Mouse (Mus musculus) MEL (cell line): Measurements from ENCODE around the gene Farsa. TPM values are rescaled to one million over a fixed set of nuclear protein-coding genes. Genes with fewer than 3 reads are reported as not detected.

Experiments
- DNase-seq: peaks from one replicate; pipeline ENCODE4 v3.0.0; 2011; ENCODE audit warnings: low read depth, low spot score
- H3K27ac ChIP-seq: 2 replicates; pipeline ENCODE4 v1.5.1; 2012; ENCODE audit warnings: low read depth, mild to moderate bottlenecking, control low read depth, low read length, moderate library complexity; ENCODE audit not compliant: control insufficient read depth
- H3K27me3 ChIP-seq, 2 experiments: fragments of 150-350 bp in 1 of 2; sonication (generic) in 1 of 2; 2 replicates each; pipeline ENCODE4 v1.6.1; 2012; ENCODE audit warnings: low read length in 2 of 2, mild to moderate bottlenecking in 2 of 2, improper control_type of control experiment in 1 of 2, moderate library complexity in 1 of 2; ENCODE audit not compliant: insufficient read depth in 2 of 2, control insufficient read depth in 1 of 2
- H3K36me3 ChIP-seq, 2 experiments: 2 replicates each; pipeline ENCODE4 v1.6.1; 2012 to 2014; ENCODE audit warnings: low read length in 2 of 2, improper control_type of control experiment in 1 of 2, inconsistent platforms in 1 of 2, mild to moderate bottlenecking in 1 of 2; ENCODE audit not compliant: insufficient read depth in 2 of 2, control insufficient read depth in 1 of 2
- H3K4me1 ChIP-seq, 2 experiments: fragments of 150-350 bp in 1 of 2; sonication (generic) in 1 of 2; 2 replicates each; pipeline ENCODE4 v1.6.1; 2012; ENCODE audit warnings: low read length in 2 of 2, improper control_type of control experiment in 1 of 2, mild to moderate bottlenecking in 1 of 2; ENCODE audit not compliant: insufficient read depth in 2 of 2, control insufficient read depth in 1 of 2
- H3K4me3 ChIP-seq, 2 experiments: fragments of 150-350 bp in 1 of 2; sonication (generic) in 1 of 2; 2 replicates each; pipeline ENCODE4 v1.5.1; 2012; ENCODE audit warnings: low read depth in 2 of 2, low read length in 2 of 2, mild to moderate bottlenecking in 2 of 2, moderate library complexity in 2 of 2, control low read depth in 1 of 2, improper control_type of control experiment in 1 of 2; ENCODE audit not compliant: control insufficient read depth in 1 of 2, insufficient read depth in 1 of 2
- H3K79me2 ChIP-seq: 2 replicates; pipeline ENCODE4 v1.6.1; 2012; ENCODE audit warnings: mild to moderate bottlenecking, low read length, moderate library complexity; ENCODE audit not compliant: control insufficient read depth, poor library complexity, insufficient read depth
- H3K9ac ChIP-seq: 2 replicates; pipeline ENCODE4 v1.6.1; 2012; ENCODE audit warnings: low read depth, mild to moderate bottlenecking, control low read depth, low read length, moderate library complexity; ENCODE audit not compliant: control insufficient read depth, poor library complexity, severe bottlenecking
- H3K9me3 ChIP-seq: fragments of 150-350 bp; sonication (generic); replicated peaks from 2 replicates; pipeline ENCODE4 v1.6.1; 2012; ENCODE audit warnings: mild to moderate bottlenecking, low read length, improper control_type of control experiment, moderate library complexity; ENCODE audit not compliant: insufficient read depth
- BHLHE40 ChIP-seq: IDR thresholded peaks from 2 replicates; pipeline ENCODE4 v1.6.1; 2012; ENCODE audit warnings: low read depth, mild to moderate bottlenecking, inconsistent platforms, low read length, improper control_type of control experiment, borderline replicate concordance
- CHD1 ChIP-seq: IDR thresholded peaks from 2 replicates; pipeline ENCODE4 v1.6.1; 2012; ENCODE audit warnings: low read depth, mild to moderate bottlenecking, inconsistent platforms, low read length, improper control_type of control experiment
- CTCF ChIP-seq, 3 experiments: IDR thresholded peaks in 2 of 3; conservative IDR thresholded peaks in 1 of 3; 2 replicates each; pipeline ENCODE4 v1.5.1; 2011 to 2012; ENCODE audit warnings: low read length in 3 of 3, low read depth in 2 of 3, mild to moderate bottlenecking in 2 of 3, improper control_type of control experiment in 1 of 3, inconsistent platforms in 1 of 3, mixed read lengths in 1 of 3, moderate library complexity in 1 of 3; ENCODE audit not compliant: control insufficient read depth in 1 of 3, insufficient read depth in 1 of 3, poor library complexity in 1 of 3, severe bottlenecking in 1 of 3
- GABPA ChIP-seq: IDR thresholded peaks from 2 replicates; pipeline ENCODE4 v1.6.1; 2012; ENCODE audit warnings: low read depth, mild to moderate bottlenecking, inconsistent platforms, low read length, improper control_type of control experiment, moderate library complexity
- HCFC1 ChIP-seq: IDR thresholded peaks from 2 replicates; pipeline ENCODE4 v1.6.1; 2012; ENCODE audit warnings: low read depth, mild to moderate bottlenecking, inconsistent platforms, low read length, improper control_type of control experiment, moderate library complexity
- JUND ChIP-seq: IDR thresholded peaks from 2 replicates; pipeline ENCODE4 v1.6.1; 2011; ENCODE audit warnings: low read depth, mild to moderate bottlenecking, improper control_type of control experiment, low read length
- KAT2A ChIP-seq: conservative IDR thresholded peaks from 2 replicates; pipeline ENCODE4 v1.6.1; 2012; ENCODE audit warnings: low read depth, low read length, improper control_type of control experiment, inconsistent platforms
- MAX ChIP-seq: IDR thresholded peaks from 2 replicates; pipeline ENCODE4 v1.6.1; 2011; ENCODE audit warnings: low read length, improper control_type of control experiment
- MAZ ChIP-seq: IDR thresholded peaks from 2 replicates; pipeline ENCODE4 v1.6.1; 2012; ENCODE audit warnings: low read depth, mild to moderate bottlenecking, inconsistent platforms, low read length, improper control_type of control experiment
- MXI1 ChIP-seq: IDR thresholded peaks from 2 replicates; pipeline ENCODE4 v1.6.1; 2011; ENCODE audit warnings: mild to moderate bottlenecking, low read depth, low read length, improper control_type of control experiment
- MYB ChIP-seq: IDR thresholded peaks from 2 replicates; pipeline ENCODE4 v1.6.1; 2011; ENCODE audit warnings: mild to moderate bottlenecking, low read depth, low read length, improper control_type of control experiment
- NELFE ChIP-seq: IDR thresholded peaks from 2 replicates; pipeline ENCODE4 v1.6.1; 2011; ENCODE audit warnings: low read depth, low read length, improper control_type of control experiment
- NRF1 ChIP-seq: IDR thresholded peaks from 2 replicates; pipeline ENCODE4 v1.6.1; 2014; ENCODE audit warnings: low read depth, mild to moderate bottlenecking, inconsistent platforms, low read length, improper control_type of control experiment, moderate library complexity; ENCODE audit not compliant: poor library complexity, insufficient read depth, severe bottlenecking
- POLR2A ChIP-seq, 2 experiments: IDR thresholded peaks; 2 replicates each; pipeline ENCODE4 v1.6.1; 2011 to 2012; ENCODE audit warnings: low read length in 2 of 2, mild to moderate bottlenecking in 2 of 2, control low read depth in 1 of 2, improper control_type of control experiment in 1 of 2, low read depth in 1 of 2, moderate library complexity in 1 of 2; ENCODE audit not compliant: control insufficient read depth in 1 of 2, insufficient read depth in 1 of 2, poor library complexity in 1 of 2
- RCOR1 ChIP-seq: IDR thresholded peaks from 2 replicates; pipeline ENCODE4 v1.6.1; 2012; ENCODE audit warnings: low read depth, mild to moderate bottlenecking, inconsistent platforms, low read length, improper control_type of control experiment
- SIN3A ChIP-seq: IDR thresholded peaks from 2 replicates; pipeline ENCODE4 v1.6.1; 2012; ENCODE audit warnings: low read length, improper control_type of control experiment, inconsistent platforms
- SMC3 ChIP-seq: IDR thresholded peaks from 2 replicates; pipeline ENCODE4 v1.6.1; 2011; ENCODE audit warnings: low read depth, low read length, improper control_type of control experiment
- TAL1 ChIP-seq: IDR thresholded peaks from 2 replicates; pipeline ENCODE4 v1.6.1; 2012; ENCODE audit warnings: mild to moderate bottlenecking, inconsistent platforms, low read length, moderate library complexity, mixed read lengths
- TCF12 ChIP-seq: IDR thresholded peaks from 2 replicates; pipeline ENCODE4 v1.6.1; 2014; ENCODE audit warnings: low read depth, mild to moderate bottlenecking, inconsistent platforms, low read length, improper control_type of control experiment, moderate library complexity
- UBTF ChIP-seq: IDR thresholded peaks from 2 replicates; pipeline ENCODE4 v1.6.1; 2012; ENCODE audit warnings: low read depth, mild to moderate bottlenecking, inconsistent platforms, low read length, improper control_type of control experiment, moderate library complexity, borderline replicate concordance; ENCODE audit not compliant: insufficient read depth
- USF1 ChIP-seq: IDR thresholded peaks from 2 replicates; pipeline ENCODE4 v1.6.1; 2014; ENCODE audit warnings: low read depth, mild to moderate bottlenecking, inconsistent platforms, low read length, improper control_type of control experiment, moderate library complexity
- ZC3H11A ChIP-seq: IDR thresholded peaks from 2 replicates; pipeline ENCODE4 v1.6.1; 2012; ENCODE audit warnings: low read depth, mild to moderate bottlenecking, inconsistent platforms, low read length, improper control_type of control experiment
- ZKSCAN1 ChIP-seq: IDR thresholded peaks from 2 replicates; pipeline ENCODE4 v1.6.1; 2012; ENCODE audit warnings: low read depth, mild to moderate bottlenecking, inconsistent platforms, low read length, improper control_type of control experiment, moderate library complexity
- ZNF384 ChIP-seq: IDR thresholded peaks from 2 replicates; pipeline ENCODE4 v1.6.1; 2012; ENCODE audit warnings: low read depth, mild to moderate bottlenecking, inconsistent platforms, low read length, improper control_type of control experiment
- polyA plus RNA-seq, 2 experiments: library from polyadenylated mRNA; stranded (reverse) in 1 of 2; unstranded in 1 of 2; fragments of >175 nt in 1 of 2; fragments of >200 nt in 1 of 2; gene quantifications; 2 replicates each; pipeline versions ENCODE4 v1.2.1 to v1.2.4; 2012; ENCODE audit warnings: low replicate concordance in 2 of 2, low read depth in 1 of 2; ENCODE audit not compliant: insufficient read length in 2 of 2, insufficient read depth in 1 of 2, missing spikeins in 1 of 2
- total RNA-seq: library from RNA; depleted of rRNA; stranded (reverse); fragments of 300-350 nt; gene quantifications from 2 replicates; pipeline ENCODE4 v1.2.3, GENCODE M21; 2012

Farsa gene
- total and polyA plus RNA-seq, 3 experiments = 152 to 295 (median 245) TPM

GRCm38 (mm10) chr8:84908421-84909161 lies 51.8 kb downstream of the Farsa start, which contains the start of gene Dnase2a (continued):
- TF ChIP-seq NELFE (peak; percentile 96), JUND (no peak), HCFC1 (peak; percentile 66; the same call in 1 of the 2 replicates), MAZ (peak; percentile 57; the same call in 1 of the 2 replicates), ZC3H11A (no peak), GABPA (no peak), CTCF (IDR thresholded peaks at IDR 0.05 in 2 of 3, conservative IDR thresholded peaks at IDR 0.05 in 1 of 3; ENCODE audit: control insufficient read depth in 1 of 3, insufficient read depth in 1 of 3, low read depth in 2 of 3, low read length in 3 of 3, poor library complexity in 1 of 3, severe bottlenecking in 1 of 3) (no peak), MXI1 (peak; percentile 84), MAX (peak; percentile 88), ZNF384 (no peak; the same call in 1 of the 2 replicates), SIN3A (peak; percentile 91), POLR2A (IDR thresholded peaks at IDR 0.05; ENCODE audit: control insufficient read depth in 1 of 2, insufficient read depth in 1 of 2, low read depth in 1 of 2, low read length in 2 of 2, poor library complexity in 1 of 2) (peak; percentile 83 to 98), USF1 (peak; percentile 98)

DNA sequence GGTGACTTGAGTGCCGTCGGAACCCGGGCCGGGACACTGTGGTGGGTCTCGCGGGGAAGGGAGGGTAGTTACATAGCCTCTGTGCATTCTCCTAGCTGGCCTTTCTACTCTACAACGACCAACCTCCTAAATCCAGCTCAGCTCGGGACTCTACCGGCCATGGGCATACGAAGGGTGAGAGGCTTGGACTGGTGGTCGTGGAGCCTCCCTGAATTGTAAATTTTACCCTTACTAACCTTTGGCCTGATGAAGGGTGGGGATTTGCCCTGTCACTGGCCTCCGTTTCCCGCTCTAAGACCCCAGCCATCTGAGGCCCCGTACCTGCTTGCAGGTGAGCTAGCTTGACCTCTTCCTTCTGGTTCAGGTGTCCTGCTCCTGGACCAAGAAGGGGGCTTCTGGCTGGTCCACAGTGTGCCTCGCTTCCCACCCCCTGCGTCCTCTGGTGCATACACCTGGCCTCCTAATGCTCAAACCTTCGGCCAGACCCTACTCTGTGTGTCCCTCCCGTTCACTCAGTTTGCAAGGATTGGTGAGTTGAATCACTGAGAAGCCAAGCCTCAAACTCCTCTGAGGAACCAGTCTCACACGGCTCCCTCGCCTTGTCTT lies 52.5 kb downstream of the Farsa start:
- Histone ChIP-seq H3K9ac (peak overlapping the region; percentile 96), H3K27me3 (no peaks in the 10 kb centered on the region), H3K27ac (peak overlapping the region; percentile 95), H3K9me3 (no peaks in the 10 kb centered on the region), H3K36me3 (peaks cover 8 to 27% of the 10 kb centered on the region in 2 experiments; a peak in 3 of 4 replicates), H3K4me3 (peak overlapping the region; percentile 74 to 94), H3K4me1 (peaks cover 2 to 42% of the 10 kb centered on the region in 2 experiments; a peak in 3 of 4 replicates), H3K79me2 (peaks cover 29% of the 10 kb centered on the region)
- DNase-seq = no peak
- TF ChIP-seq MAX (no peak), ZC3H11A (no peak), TCF12 (no peak), CHD1 (peak; percentile 90; the same call in 1 of the 2 replicates), ZKSCAN1 (no peak)

GRCm38 (mm10) chr8:84909949-84910348 lies 53.2 kb downstream of the Farsa start:
- Histone ChIP-seq H3K4me1 (peaks cover 2 to 44% of the 10 kb centered on the region in 2 experiments; a peak in 3 of 4 replicates), H3K9me3 (no peaks in the 10 kb centered on the region), H3K36me3 (peaks cover 4 to 31% of the 10 kb centered on the region in 2 experiments; a peak in 3 of 4 replicates), H3K79me2 (peaks cover 28% of the 10 kb centered on the region), H3K4me3 (peak overlapping the region; percentile 74 to 94), H3K27ac (peak overlapping the region; percentile 95), H3K9ac (peak overlapping the region; percentile 96), H3K27me3 (no peaks in the 10 kb centered on the region)
- peak; percentile 88 for DNase-seq
- no peak for TF ChIP-seq MAX
- no peak for TF ChIP-seq RCOR1
- TF ChIP-seq TAL1 = 0 out of 2 replicates have a peak, but pooled peaks have one; percentile 11
- TF ChIP-seq CHD1 = no peak
- no peak for TF ChIP-seq SMC3
- TF ChIP-seq POLR2A (IDR thresholded peaks at IDR 0.05; ENCODE audit: control insufficient read depth in 1 of 2, insufficient read depth in 1 of 2, low read depth in 1 of 2, low read length in 2 of 2, poor library complexity in 1 of 2) = no peak; a peak in 1 of 4 replicates
- TF ChIP-seq NRF1 = no peak
- peak; percentile 43; the same call in 1 of the 2 replicates for TF ChIP-seq TCF12
- no peak for TF ChIP-seq BHLHE40
- TF ChIP-seq KAT2A = no peak
- TF ChIP-seq USF1 = no peak
- peak; percentile 72 for TF ChIP-seq SIN3A
- TF ChIP-seq UBTF = no peak
- TF ChIP-seq ZC3H11A = no peak
- TF ChIP-seq NELFE = peak; percentile 24; the same call in 1 of the 2 replicates
- TF ChIP-seq CTCF (IDR thresholded peaks at IDR 0.05 in 2 of 3, conservative IDR thresholded peaks at IDR 0.05 in 1 of 3; ENCODE audit: control insufficient read depth in 1 of 3, insufficient read depth in 1 of 3, low read depth in 2 of 3, low read length in 3 of 3, poor library complexity in 1 of 3, severe bottlenecking in 1 of 3) = no peak
- TF ChIP-seq MYB = no peak
